Mouse (Mus musculus): ENCODE measurements around the gene Card11. TPM values are rescaled to one million over a fixed set of nuclear protein-coding genes. Genes with fewer than 3 reads are reported as not detected.

Gene Card11
- polyA plus RNA-seq (2012; rRNA removed): 1.2 and 1.7 TPM in 2 replicates

- no peak for DNase-seq (ENCODE audit: low spot score)
These were observed at the start of gene Card11 for GRCm38 (mm10) chr5:141000349-141000748. TSS of gene Card11 (minus strand) at chr5:141000582.

DNA sequence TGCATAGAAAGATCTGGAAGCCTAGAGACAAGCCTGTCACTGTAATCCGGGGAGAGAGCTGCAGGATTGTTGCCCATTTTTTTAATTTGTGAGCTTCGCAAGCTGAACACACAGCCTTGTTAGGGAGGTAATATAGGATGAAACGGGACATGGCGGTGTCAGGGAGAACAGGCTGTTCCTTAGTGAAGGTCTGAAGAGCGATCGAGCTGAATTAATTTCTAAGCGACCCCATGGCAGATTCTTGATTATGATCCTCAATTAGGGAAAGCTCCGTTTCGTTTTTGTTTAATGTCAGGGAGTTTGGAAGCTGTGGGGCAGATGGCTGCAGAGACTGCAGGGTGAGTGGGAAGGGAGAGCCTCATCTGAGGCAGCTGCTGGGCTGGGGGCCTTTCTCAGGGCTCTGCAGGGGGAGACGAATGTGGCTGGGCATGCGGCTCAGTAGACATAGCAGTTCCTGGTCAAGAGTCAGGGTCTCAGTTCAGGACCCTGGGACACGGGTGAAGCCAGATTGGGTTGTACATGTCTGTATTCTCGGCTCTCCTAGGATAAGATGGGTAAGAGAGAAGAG is 47.4 kb upstream of the Card11 start:
- no peak for DNase-seq (ENCODE audit: low spot score)

- no peak for DNase-seq (ENCODE audit: low spot score)
These were observed 44.6 kb upstream of the Card11 start for GRCm38 (mm10) chr5:141044976-141045375.

DNA sequence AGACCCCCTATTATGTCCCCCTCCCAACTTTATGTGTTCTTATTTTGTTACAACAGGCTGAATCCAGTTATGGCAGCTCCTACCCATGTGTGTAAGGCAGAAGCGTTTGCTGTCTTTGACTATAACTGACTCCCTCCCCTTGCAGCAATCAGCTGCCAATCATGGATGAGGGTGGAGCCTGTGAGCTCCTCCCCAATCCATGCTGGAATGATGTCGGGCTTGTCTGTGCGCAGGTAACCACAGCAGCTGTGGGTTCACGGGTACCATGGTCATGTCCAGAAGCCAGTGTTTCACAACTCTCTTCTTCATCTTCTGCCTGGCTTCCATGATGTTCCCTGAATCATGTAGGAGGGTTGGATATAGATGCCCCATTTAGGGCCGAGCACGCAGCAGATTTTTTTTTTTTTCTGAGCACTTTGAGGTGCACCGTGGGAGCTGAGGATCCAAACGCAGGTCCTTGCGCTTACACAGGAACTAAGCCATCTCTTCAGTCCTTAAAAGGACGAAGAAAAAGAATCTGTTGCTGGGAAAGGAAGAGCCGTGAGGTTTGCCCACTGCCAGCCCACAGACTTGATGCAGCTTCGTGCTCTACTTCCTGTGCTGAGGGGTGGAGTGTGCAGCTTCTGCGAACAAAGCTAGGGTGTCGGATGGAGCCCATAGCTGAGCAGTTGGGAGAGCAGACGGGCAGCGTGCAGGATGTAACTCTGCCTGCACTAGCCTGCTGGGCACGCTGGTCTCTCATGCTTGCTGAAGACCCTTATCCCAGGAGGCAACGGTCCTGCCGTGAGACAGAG is 43.5 kb upstream of the Card11 start:
- DNase-seq (ENCODE audit: low spot score): no peak

GRCm38 (mm10) chr5:141042406-141042805 is 42.0 kb upstream of the Card11 start:
- no peak for DNase-seq (ENCODE audit: low spot score)

DNA sequence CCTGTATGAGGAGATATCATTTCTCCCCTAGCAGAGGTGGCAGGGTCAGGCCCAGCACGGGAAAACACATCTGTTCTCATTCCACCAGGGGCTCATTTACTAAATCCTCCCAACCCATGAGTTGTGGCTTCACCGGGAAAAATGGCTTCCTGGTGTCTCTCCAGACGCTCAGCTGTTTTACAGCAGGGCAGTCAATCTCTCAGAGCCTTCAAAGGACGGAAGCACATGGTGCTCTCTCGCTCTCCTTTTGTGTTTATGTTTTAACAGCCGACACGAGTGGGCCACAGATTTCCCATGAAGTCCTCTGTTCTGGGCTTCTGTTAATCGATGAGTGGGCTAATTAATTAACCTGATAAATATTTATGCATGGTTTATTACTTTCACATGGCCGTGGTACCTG is 40.5 kb upstream of the Card11 start:
- DNase-seq (ENCODE audit: low spot score): no peak

DNA sequence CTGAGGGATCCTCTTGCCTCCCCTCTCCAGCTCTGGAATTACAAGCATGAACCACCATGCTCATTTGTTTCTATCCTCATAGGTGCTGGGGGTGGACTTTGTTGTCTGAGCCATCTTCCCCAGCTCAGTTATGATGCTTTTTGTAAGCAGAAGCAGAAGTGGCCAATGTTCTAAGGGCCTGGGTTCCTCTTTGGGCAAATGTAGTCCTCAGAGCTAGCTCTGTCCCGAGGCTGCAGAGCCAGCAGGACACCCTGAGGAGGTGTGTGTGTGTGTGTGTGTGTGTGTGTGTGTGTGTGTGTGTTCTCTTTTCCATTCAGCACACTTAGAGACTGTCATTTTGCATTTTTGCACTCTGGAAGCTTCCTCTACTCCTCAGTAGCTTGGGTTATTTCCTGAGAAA is 38.0 kb upstream of the Card11 start:
- DNase-seq (ENCODE audit: low spot score): no peak

DNA sequence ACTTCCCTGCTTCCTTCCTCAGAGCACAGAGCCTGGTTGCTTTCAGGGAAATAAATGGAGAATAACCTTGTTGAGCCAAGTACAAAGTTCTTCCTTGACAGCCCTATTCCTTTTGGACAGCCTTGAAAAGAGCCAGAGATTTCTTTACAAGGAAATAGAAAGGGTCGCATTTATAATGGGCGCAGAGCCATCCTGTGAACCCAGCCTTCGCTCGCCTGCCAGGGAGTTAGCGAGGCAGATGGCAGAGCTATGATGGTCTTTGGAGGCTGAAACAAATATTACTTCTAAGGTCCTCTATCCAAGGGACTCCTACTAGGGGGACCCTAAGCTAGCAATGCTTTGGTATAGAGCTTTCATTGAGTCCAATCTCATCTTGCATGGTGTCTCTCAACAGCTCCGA is 35.0 kb upstream of the Card11 start:
- DNase-seq (ENCODE audit: low spot score): no peak

DNA sequence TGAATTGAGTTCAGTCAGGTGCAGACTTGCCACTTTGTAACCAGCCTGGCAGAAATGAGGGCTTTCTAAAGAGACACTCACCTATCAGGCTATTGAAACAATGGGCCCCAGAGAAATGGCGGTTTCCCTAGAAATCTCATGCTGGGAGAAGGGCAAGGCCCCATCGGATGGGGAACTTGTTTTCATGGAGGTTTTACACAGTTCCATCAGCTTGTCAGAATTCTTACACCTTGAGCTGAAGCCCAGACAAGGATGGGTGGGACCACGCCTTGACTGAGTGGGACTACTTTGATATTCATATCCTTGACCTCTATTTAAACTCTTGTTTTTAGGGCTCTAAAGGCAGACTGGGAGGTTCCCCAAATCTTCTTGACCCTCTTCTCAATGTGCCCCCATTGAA is 33.9 kb upstream of the Card11 start:
- no peak for DNase-seq (ENCODE audit: low spot score)

GRCm38 (mm10) chr5:141033001-141033400 is 32.6 kb upstream of the Card11 start:
- DNase-seq (ENCODE audit: low spot score): no peak

- DNase-seq (ENCODE audit: low spot score): no peak
These were observed 29.0 kb upstream of the Card11 start for GRCm38 (mm10) chr5:141029364-141029763.

DNA sequence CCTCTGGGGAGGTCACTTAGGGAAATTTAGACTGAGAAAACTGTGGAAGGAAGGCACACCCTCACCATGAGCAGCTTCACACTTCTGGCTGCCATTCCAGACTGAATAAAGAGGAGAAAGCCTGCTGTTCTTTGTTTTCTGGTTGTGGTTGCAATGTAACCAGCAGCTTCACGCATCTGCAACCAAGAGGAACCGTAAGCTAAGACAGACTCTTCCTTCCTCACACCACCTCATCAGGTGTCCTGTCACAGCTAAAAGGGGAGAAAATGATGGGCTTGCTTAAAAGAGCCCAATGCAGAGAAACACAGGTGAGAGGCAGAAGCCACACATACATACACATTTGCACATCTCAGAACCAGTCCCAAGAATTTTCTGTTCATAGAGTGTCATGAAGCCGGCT is 25.3 kb upstream of the Card11 start:
- DNase-seq (ENCODE audit: low spot score): no peak

GRCm38 (mm10) chr5:141024435-141024834 is 24.1 kb upstream of the Card11 start:
- no peak for DNase-seq (ENCODE audit: low spot score)

DNA sequence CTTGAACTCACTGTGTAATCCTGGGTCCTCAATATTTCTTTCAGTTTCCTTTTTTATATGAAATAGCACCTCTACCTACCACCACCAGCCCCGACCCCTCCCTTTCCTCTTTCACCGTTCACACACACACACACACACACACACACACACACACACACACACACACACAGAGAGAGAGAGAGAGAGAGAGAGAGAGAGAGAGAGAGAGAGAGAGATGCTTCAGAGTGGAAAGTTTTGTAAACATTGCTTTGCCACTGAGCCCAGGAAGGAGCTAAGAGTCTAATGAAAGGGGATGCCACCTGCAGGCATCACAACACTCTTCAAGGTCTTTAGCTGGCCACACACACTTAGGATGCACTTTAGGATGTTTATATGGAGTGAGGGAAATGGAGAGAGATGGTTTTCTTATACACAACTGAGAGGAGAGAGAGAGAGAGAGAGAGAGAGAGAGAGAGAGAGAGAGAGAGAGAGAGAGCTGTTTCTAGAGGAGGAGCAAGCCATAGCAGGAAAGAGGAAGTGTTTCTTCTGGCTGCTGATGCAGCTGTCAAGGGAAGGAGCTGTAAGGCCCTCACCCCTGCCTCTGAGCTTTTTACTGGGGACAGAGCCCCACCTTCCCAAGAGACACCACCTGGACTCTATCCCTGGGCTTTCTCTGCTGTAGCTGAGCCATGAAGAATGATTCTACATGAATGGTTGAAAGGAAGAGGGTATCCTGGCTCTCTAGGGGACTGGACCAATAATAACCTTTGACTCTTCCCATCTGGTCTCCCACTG is 17.7 kb upstream of the Card11 start:
- no peak for DNase-seq (ENCODE audit: low spot score)

DNA sequence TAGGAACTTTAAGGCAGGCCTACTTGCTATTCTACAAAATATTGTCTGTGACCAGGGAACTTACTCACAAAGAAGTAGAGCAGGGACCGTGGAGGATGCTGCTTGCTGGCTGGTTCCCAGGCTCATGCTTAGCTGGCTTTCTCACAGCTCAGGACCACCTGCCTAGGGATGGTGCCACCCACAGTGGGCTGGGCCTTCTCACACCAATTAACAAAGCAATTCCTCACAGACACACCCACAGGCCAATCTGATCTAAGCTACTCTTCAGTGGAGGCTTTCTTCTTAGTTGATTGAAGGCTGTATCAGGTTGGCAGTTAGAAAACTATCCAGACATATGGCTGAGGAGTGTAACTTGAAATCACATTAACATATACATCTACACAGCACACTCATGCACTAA is 15.7 kb upstream of the Card11 start:
- DNase-seq (ENCODE audit: low spot score): no peak

DNA sequence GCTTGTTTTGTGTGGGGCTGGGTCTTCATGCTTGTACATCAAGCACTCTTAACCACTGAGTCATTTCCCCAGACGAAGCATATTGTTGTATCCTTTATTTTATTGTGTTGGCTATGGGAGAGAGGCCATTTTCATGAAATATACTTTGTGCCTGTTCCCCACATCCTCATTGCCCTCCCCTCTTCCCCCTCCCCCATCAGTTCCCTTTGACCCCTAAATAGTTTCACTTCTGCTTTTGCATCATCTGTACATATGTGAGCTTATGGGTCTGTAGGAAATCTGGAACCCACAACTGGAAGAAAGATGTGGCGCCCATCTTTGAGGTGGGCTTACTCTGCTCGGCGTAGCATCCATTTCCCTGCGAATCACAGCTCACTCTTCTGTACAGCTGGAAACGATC is 13.8 kb upstream of the Card11 start:
- DNase-seq (ENCODE audit: low spot score): no peak

DNA sequence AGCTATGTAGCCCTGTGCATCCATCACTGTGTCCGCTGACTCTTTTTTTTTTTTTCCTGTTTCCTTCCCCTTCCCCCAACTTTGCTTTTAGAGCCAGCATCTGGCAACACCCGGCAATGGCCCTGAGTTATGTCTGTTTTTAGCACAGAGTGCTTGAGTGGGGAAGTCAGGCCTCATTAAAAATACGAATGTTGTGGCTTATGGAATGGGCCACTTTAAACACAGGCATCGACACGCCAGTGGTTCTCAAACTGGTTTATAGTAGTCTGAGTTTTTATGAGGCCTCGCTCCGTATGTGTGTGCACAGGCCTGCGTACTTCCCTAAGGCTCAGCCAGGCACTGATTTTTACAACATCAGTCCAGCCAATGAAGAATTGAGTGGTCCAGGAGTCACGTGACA is 13.1 kb upstream of the Card11 start:
- no peak for DNase-seq (ENCODE audit: low spot score)

- no peak for DNase-seq (ENCODE audit: low spot score)
These were observed 5.1 kb upstream of the Card11 start for GRCm38 (mm10) chr5:141005491-141005890.

GRCm38 (mm10) chr5:141004078-141004763 is 3.8 kb upstream of the Card11 start:
- DNase-seq (ENCODE audit: low spot score): no peak

- no peak for DNase-seq (ENCODE audit: low spot score)
These were observed 1.2 kb downstream of the Card11 start for GRCm38 (mm10) chr5:140999178-140999672.

- no peak for DNase-seq (ENCODE audit: low spot score)
These were observed 2.6 kb downstream of the Card11 start for GRCm38 (mm10) chr5:140997767-140998166.

All from urinary bladder, adult 2 months (tissue).